Mouse (Mus musculus) c-Kit-positive CD71-positive TER-119-negative erythroid progenitor cells, embryonic 14.5 days (primary cell): Measurements from ENCODE around the gene Klhl18.
A peak's percentile ranks its signal among the peaks of the same experiment; 100 is the strongest.

Experiments
- DNase-seq: peaks from one replicate; pipeline ENCODE4 v3.0.0-alpha.2; 2013; ENCODE audit warnings: low read depth

Gene Klhl18

GRCm38 (mm10) chr9:110476124-110477091, at the start of gene Klhl18, which contains the start of gene Kif9:
Gene Klhl18, minus strand, starts transcription at chr9:110476694.
Gene Kif9, plus strand, starts transcription at chr9:110476958.
- peak; percentile 93 for DNase-seq

GRCm38 (mm10) chr9:110525737-110526136, 49.2 kb upstream of the Klhl18 start:
- DNase-seq, result no peak

GRCm38 (mm10) chr9:110490913-110491312, 14.4 kb upstream of the Klhl18 start:
- DNase-seq, result no peak

- no peak for DNase-seq
Observed at GRCm38 (mm10) chr9:110488841-110489240, 12.3 kb upstream of the Klhl18 start.

GRCm38 (mm10) chr9:110478639-110479038, 2.1 kb upstream of the Klhl18 start:
- no peak for DNase-seq

GRCm38 (mm10) chr9:110477951-110478350, 1.5 kb upstream of the Klhl18 start:
- DNase-seq, result no peak

GRCm38 (mm10) chr9:110466179-110466578, 10.3 kb downstream of the Klhl18 start:
- no peak for DNase-seq

GRCm38 (mm10) chr9:110465336-110465735, 11.2 kb downstream of the Klhl18 start:
- no peak for DNase-seq

GRCm38 (mm10) chr9:110463983-110464591, 12.4 kb downstream of the Klhl18 start:
- no peak for DNase-seq

- no peak for DNase-seq
Observed at GRCm38 (mm10) chr9:110462321-110462720, 14.2 kb downstream of the Klhl18 start.

- no peak for DNase-seq
Observed at GRCm38 (mm10) chr9:110460884-110461815, 15.3 kb downstream of the Klhl18 start.

- no peak for DNase-seq
Observed at GRCm38 (mm10) chr9:110459145-110459727, 17.3 kb downstream of the Klhl18 start.

GRCm38 (mm10) chr9:110457926-110458325, 18.6 kb downstream of the Klhl18 start:
- DNase-seq, result no peak

- DNase-seq, result no peak
Observed at GRCm38 (mm10) chr9:110452523-110452922, 24.0 kb downstream of the Klhl18 start.

- peak; percentile 87 for DNase-seq
Observed at GRCm38 (mm10) chr9:110448857-110449617, 27.5 kb downstream of the Klhl18 start.

GRCm38 (mm10) chr9:110448356-110448755, 28.1 kb downstream of the Klhl18 start:
- DNase-seq, result no peak

- DNase-seq, result no peak
Observed at GRCm38 (mm10) chr9:110440559-110440958, 35.9 kb downstream of the Klhl18 start.

GRCm38 (mm10) chr9:110440049-110440448, 36.4 kb downstream of the Klhl18 start:
- DNase-seq, result no peak

- no peak for DNase-seq
Observed at GRCm38 (mm10) chr9:110436041-110436440, 40.5 kb downstream of the Klhl18 start.

- DNase-seq, result no peak
Observed at GRCm38 (mm10) chr9:110433045-110433444, 43.4 kb downstream of the Klhl18 start.

GRCm38 (mm10) chr9:110431241-110431640, 45.3 kb downstream of the Klhl18 start:
- no peak for DNase-seq
